Mouse (Mus musculus) heart, embryonic 15.5 days (tissue): ENCODE data around the gene Vps13c. TPM values are rescaled to one million over a fixed set of nuclear protein-coding genes. Genes with fewer than 3 reads are reported as not detected.

Experiments
- ATAC-seq: fragments of 200-750 bp; cut with Nextera tagmentation; replicated peaks from 2 replicates; pipeline ENCODE4 v1.8.0; 2017; ENCODE audit warnings: low read depth, moderate TSS enrichment; ENCODE audit not compliant: insufficient number of reproducible peaks, insufficient read depth, low FRiP score
- H3K27ac ChIP-seq: fragments of 300-500 bp; sonication (generic); 2 replicates; pipeline ENCODE4 v1.5.1; 2015; ENCODE audit warnings: mild to moderate bottlenecking, inconsistent platforms
- H3K27me3 ChIP-seq: fragments of 300-500 bp; sonication (generic); 2 replicates; pipeline ENCODE4 v1.6.1; 2015; ENCODE audit warnings: inconsistent platforms
- H3K36me3 ChIP-seq: fragments of 300-500 bp; sonication (generic); 2 replicates; pipeline ENCODE4 v1.6.1; 2015; ENCODE audit warnings: mild to moderate bottlenecking, inconsistent platforms
- H3K4me1 ChIP-seq: fragments of 300-500 bp; sonication (generic); replicated peaks from 2 replicates; pipeline ENCODE4 v1.6.1; 2015; ENCODE audit warnings: inconsistent platforms
- H3K4me2 ChIP-seq: fragments of 300-500 bp; sonication (generic); 2 replicates; pipeline ENCODE4 v1.6.1; 2015; ENCODE audit warnings: inconsistent platforms, mild to moderate bottlenecking, moderate library complexity
- H3K4me3 ChIP-seq: fragments of 300-500 bp; sonication (generic); 2 replicates; pipeline ENCODE4 v1.5.1; 2015; ENCODE audit warnings: mild to moderate bottlenecking, inconsistent platforms
- H3K9ac ChIP-seq: fragments of 300-500 bp; sonication (generic); 2 replicates; pipeline ENCODE4 v1.6.1; 2015; ENCODE audit warnings: mild to moderate bottlenecking, inconsistent platforms
- H3K9me3 ChIP-seq: fragments of 300-500 bp; sonication (generic); replicated peaks from 2 replicates; pipeline ENCODE4 v1.6.1; 2016; ENCODE audit warnings: inconsistent platforms
- WGBS: fragments of 180-500 bp; shearing (Covaris S2); methylation state at CpG from one replicate; pipeline ENCODE4 v1.1.7; 2015; ENCODE audit warnings: mixed read lengths; 5-methylcytosine and 5-hydroxymethylcytosine counted together
- polyA plus RNA-seq: library from polyadenylated mRNA; unstranded; fragments of >200 nt; fragmentation: Nextera tagmentation; extraction: Ambion mirVana; gene quantifications from 2 replicates; pipeline ENCODE4 v1.2.1, GENCODE M21; 2015

Vps13c gene
- polyA plus RNA-seq = 3.6 and 4.7 TPM in 2 replicates

DNA sequence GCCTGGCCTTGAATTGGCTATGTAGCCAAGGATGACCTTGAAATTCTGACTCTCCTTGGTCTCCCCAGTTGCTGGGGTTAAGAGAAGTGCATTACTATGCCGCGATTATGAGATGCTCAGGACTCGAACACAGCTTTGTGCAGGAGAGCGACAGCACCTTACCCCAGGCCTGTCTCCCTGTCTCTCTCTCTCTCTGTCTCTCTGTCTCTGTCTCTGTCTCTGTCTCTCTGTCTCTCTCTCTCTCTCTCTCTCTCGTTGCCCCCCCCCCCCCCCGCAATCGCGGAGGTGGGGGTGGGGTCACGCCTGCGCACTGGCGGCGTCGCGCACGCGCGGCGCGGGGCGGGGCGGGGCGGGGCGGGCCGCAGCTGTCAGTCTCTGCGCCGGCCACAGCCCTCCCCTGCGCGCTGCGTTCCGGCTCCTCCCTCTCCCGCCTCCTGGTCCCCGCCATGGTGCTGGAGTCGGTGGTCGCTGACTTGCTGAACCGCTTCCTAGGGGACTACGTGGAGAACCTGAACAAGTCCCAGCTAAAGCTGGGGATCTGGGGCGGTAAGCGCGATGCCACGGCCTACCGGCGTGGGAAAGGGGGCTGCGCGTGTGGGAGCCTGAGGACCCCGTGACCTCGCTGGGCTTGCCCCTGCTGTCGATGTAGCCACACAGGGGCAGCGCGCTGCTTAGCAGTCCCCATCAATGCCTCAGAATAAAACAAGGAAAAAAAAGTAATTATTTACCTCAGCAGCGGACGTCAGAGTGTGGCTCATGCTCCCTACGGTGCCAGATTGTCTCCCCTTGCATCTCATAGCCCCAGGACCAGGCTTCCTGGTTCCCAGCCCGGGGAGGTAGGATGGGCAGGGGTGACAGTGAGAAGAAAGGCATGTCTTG lies at the start of gene Vps13c:
Gene Vps13c, plus strand, starts transcription at position 416 of the 879 bp plus-strand sequence.
- WGBS = under 1% methylated on average over 41 of the region's 53 CpGs
- no peaks in the 10 kb centered on the region for H3K36me3 ChIP-seq
- peak; percentile 98 for ATAC-seq
- H3K9me3 ChIP-seq = no peaks in the 10 kb centered on the region
- H3K9ac ChIP-seq = peak within 1 kb of the TSS; percentile 77
- peak within 1 kb of the TSS; percentile 76 for H3K27ac ChIP-seq
- H3K4me3 ChIP-seq = peak within 1 kb of the TSS; percentile 94
- H3K4me1 ChIP-seq = peaks cover 15% of the 10 kb centered on the region; the same call in 1 of the 2 replicates
- H3K4me2 ChIP-seq = peak within 1 kb of the TSS; percentile 85
- no peaks in the 10 kb centered on the region for H3K27me3 ChIP-seq

DNA sequence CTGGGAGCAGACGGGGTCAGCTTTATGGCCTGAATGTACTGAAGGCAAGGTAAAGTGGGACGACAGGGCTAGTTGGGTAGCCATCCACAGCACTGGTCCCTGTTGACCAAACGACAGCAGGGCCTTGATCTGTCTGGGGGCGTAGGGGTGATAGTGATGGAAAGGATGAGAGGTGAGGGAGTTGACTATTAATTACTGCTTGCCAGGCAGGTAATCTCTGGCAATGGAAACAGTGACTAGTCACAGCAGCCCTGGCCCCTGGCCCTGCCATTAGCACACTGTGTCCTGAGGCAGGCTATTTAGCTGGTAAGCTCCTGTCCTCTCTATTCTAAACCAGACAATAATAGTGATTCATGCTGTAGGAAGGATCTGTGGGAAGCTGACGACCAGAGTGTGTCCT lies 47.8 kb upstream of the Vps13c start:
- Histone ChIP-seq H3K27ac (no peak overlapping the region), H3K36me3 (no peaks in the 10 kb centered on the region), H3K9ac (no peak overlapping the region), H3K4me2 (no peak overlapping the region), H3K4me3 (no peak overlapping the region), H3K9me3 (no peaks in the 10 kb centered on the region), H3K27me3 (0 out of 2 replicates have a peak, but pooled peaks cover 2% of the 10 kb centered on the region), H3K4me1 (peaks cover 11% of the 10 kb centered on the region)
- 82% methylated on average over 5 of the region's 5 CpGs for WGBS
- ATAC-seq = no peak

DNA sequence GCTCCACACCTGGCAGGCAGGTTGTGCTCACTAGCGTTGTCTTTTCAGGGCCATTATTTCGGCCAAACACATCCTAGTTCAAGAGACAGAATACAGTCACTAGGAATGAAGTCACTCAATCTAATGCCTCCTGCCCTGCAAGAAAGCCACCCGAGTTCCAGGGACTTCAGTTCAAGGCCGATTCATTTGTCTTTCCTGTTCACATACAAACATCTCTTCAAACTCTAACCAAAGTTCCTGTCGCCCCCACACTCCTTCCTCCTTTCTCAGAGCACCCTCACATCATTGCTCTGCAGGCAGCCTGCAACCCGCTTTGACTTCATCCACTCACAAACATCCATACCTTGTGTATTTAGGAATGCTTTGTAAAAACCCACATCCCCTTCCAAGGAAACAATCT lies 46.7 kb upstream of the Vps13c start:
- 72% methylated on average over 6 of the region's 6 CpGs for WGBS
- Histone ChIP-seq H3K4me1 (peaks cover 11% of the 10 kb centered on the region), H3K4me2 (no peak overlapping the region), H3K4me3 (no peak overlapping the region), H3K9ac (no peak overlapping the region), H3K27ac (no peak overlapping the region), H3K27me3 (0 out of 2 replicates have a peak, but pooled peaks cover 2% of the 10 kb centered on the region), H3K9me3 (no peaks in the 10 kb centered on the region), H3K36me3 (no peaks in the 10 kb centered on the region)
- ATAC-seq = no peak

DNA sequence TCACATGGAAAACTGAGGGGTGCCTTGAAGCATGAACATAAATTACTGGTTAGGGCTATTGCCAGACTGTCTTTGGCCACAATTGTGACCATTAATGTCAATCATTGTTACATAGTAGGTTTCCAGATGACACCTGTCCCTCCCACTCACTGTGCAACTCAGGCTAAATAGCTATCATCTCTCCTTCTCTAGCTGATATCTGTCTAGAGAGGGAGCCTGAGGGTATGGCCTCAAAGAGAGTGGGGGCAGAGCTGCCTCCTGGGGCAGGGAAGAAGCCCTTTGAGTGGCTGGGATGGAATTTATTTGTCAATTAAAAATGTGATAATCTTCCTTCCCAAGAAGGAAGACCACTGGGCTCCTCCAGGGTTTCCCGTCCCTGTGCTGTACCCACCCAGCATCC lies 46.0 kb upstream of the Vps13c start:
- WGBS = 75% methylated on average over 1 of the region's 1 CpGs
- Histone ChIP-seq H3K27ac (no peak overlapping the region), H3K4me3 (no peak overlapping the region), H3K9ac (no peak overlapping the region), H3K36me3 (no peaks in the 10 kb centered on the region), H3K4me2 (no peak overlapping the region), H3K4me1 (peaks cover 18% of the 10 kb centered on the region), H3K9me3 (no peaks in the 10 kb centered on the region), H3K27me3 (0 out of 2 replicates have a peak, but pooled peaks cover 2% of the 10 kb centered on the region)
- no peak for ATAC-seq

DNA sequence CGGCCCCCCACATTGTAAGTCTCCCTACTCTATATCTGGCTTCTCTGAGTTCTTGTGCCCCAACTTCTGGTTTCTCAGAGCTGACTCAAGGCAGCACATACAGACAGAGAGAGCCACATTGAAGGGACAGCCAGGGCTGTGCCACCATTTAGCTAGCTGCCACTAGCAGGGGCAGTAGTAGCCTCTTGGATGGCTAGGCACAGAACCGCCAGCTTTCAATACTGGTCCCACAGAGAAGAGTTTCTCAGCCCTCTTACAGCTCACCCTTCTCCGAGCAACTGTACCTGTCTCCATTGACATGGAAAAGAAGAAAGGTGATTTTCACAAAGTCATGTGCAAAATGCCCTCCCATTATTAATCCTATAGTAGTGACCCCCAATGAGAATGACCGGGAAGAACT lies 45.5 kb upstream of the Vps13c start:
- Histone ChIP-seq H3K9me3 (no peaks in the 10 kb centered on the region), H3K4me1 (peaks cover 23% of the 10 kb centered on the region), H3K27ac (no peak overlapping the region), H3K36me3 (no peaks in the 10 kb centered on the region), H3K27me3 (0 out of 2 replicates have a peak, but pooled peaks cover 2% of the 10 kb centered on the region), H3K9ac (no peak overlapping the region), H3K4me2 (no peak overlapping the region), H3K4me3 (no peak overlapping the region)
- ATAC-seq = no peak
- 87% methylated on average over 4 of the region's 4 CpGs for WGBS

DNA sequence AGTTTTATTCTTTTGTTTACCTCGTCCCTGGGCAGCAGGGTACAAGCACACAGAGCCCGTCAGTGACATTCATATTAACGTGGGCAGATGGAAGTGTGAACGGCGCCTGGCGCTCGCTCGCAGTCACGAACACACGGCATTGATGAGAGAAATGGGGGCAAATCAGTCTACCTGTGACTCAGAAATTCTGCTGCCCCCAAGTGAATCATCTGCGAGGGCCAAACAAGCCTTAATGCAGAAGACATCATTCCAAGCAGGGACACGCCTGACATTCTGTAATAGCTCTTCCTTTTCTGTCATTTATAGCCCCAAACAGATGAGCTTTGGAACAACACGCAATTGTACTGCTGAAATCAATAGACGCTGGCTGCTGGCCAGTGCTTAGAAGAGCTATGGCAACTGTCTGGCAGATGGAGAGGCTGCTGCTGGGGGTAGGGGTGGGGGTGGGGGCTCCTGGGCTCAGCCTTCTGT lies 45.0 kb upstream of the Vps13c start:
- Histone ChIP-seq H3K4me3 (no peak overlapping the region), H3K4me1 (peaks cover 23% of the 10 kb centered on the region), H3K9me3 (no peaks in the 10 kb centered on the region), H3K9ac (no peak overlapping the region), H3K27ac (no peak overlapping the region), H3K36me3 (no peaks in the 10 kb centered on the region), H3K4me2 (no peak overlapping the region), H3K27me3 (0 out of 2 replicates have a peak, but pooled peaks cover 2% of the 10 kb centered on the region)
- ATAC-seq = no peak
- 67% methylated on average over 14 of the region's 14 CpGs for WGBS

DNA sequence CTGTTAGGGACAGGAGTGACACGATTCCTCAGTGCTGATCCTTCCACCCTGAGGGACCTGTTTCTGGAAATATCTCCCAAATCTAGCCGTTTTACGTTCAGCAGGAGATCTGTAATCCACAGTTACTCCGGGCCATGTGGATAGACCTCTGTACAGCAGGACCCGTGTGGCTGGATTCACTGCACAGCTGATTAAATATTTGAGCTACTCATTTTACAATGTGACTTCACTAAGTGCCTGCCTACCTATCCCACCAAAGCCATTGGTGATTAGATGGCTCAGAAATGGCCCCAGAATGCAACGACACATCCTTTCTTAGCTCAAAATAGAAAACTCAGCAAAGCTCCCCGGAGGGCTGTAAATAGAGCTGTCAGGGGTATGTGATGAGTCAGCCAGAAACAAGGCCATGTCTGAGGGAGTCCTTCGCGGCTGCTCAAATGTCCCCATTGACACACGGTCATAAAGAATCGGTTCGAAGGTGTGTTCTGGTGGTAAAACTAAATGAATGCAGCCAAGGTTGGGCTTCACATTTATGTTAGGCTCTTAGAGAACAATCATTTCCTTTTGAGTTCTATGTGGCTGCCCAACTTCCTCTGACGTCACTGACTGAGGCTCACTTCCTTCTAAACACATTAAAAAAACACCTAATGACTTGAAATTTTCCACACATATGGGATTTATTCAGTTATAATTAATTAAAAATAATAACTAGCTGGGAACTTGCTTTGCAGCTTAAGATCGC lies 40.9 kb upstream of the Vps13c start:
- WGBS = 37% methylated on average over 14 of the region's 14 CpGs
- 0 out of 2 replicates have a peak overlapping the region, but pooled peaks have one; percentile 5 for H3K4me2 ChIP-seq
- 0 out of 2 replicates have a peak, but pooled peaks cover 4% of the 10 kb centered on the region for H3K27me3 ChIP-seq
- no peaks in the 10 kb centered on the region for H3K36me3 ChIP-seq
- H3K4me1 ChIP-seq = peaks cover 23% of the 10 kb centered on the region
- H3K4me3 ChIP-seq = no peak overlapping the region
- H3K27ac ChIP-seq = peak overlapping the region; percentile 31
- no peak; the same call in 1 of the 2 replicates for ATAC-seq
- H3K9ac ChIP-seq = no peak overlapping the region
- H3K9me3 ChIP-seq = no peaks in the 10 kb centered on the region

DNA sequence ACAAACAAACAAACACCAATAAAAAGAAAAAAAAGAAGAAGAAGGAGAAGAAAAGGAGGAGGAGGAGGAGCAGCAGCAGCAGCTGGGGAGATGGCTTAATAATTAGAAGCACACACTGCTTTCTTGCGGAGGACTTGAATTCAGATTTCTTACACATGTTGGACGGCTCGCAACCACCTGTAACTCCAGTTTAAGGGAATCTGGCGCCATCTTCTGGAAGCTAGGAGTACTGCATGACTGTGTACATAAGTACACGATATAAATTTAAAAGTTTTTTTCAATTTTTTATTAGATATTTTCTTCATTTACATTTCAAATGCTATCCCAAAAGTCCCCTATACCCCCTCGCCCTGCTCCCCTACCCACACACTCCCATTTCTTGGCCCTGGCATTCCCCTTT lies 38.0 kb upstream of the Vps13c start:
- Histone ChIP-seq H3K4me2 (no peak overlapping the region), H3K27me3 (0 out of 2 replicates have a peak, but pooled peaks cover 5% of the 10 kb centered on the region), H3K27ac (no peak overlapping the region), H3K4me3 (no peak overlapping the region), H3K4me1 (peaks cover 20% of the 10 kb centered on the region), H3K36me3 (no peaks in the 10 kb centered on the region), H3K9ac (no peak overlapping the region), H3K9me3 (no peaks in the 10 kb centered on the region)
- no peak for ATAC-seq
- 37% methylated on average over 6 of the region's 6 CpGs for WGBS

DNA sequence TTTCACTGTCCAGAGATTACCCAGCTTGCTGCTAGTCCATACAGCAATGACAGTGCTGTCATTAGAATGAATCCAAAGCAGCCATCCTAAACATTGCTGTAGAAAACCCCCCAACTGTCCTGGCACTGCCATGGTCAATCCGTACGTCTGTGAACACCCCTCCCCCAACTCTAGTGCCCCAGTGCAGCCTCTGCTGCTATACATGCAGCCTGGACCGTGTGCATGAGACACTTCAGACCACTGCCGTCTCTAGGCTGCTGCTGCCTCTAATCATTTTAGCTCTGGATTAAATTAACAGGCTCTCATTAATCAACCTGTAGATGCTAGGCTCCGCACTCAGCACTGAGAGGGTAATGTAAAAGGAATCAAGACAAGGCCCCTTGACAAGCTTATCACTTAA lies 33.2 kb upstream of the Vps13c start:
- H3K27ac ChIP-seq = peak overlapping the region; percentile 32
- no peak overlapping the region for H3K9ac ChIP-seq
- ATAC-seq = peak; percentile 50; the same call in 1 of the 2 replicates

DNA sequence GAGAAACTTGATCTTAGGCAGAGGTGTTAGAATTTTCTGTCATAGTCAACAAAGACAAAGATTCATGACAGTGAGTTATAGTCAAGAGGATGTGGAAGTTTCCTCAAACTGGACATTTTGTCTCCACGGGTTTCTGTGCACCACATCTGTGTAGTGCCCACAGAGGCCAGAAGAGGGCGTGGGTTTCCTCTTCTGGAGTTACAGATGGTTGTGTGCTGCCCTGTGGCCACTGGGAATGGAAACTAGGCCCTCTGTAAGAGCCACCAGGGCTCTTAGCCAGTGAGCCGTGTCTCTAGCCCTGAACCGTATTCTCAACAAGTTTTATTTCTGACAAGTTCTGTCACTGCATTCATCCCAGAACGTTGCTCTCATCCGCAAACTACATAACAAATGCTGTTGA lies 29.7 kb upstream of the Vps13c start:
- ATAC-seq = no peak
- H3K4me2 ChIP-seq = no peak overlapping the region
- no peak overlapping the region for H3K4me3 ChIP-seq
- H3K9ac ChIP-seq = no peak overlapping the region
- no peak overlapping the region for H3K27ac ChIP-seq
- H3K9me3 ChIP-seq = no peaks in the 10 kb centered on the region
- WGBS = 65% methylated on average over 6 of the region's 6 CpGs
- H3K4me1 ChIP-seq = peaks cover 29% of the 10 kb centered on the region
- H3K27me3 ChIP-seq = no peaks in the 10 kb centered on the region
- no peaks in the 10 kb centered on the region for H3K36me3 ChIP-seq

More for the DNA sequence above, 33.2 kb upstream of the Vps13c start:
- H3K4me1 ChIP-seq = peaks cover 14% of the 10 kb centered on the region
- no peaks in the 10 kb centered on the region for H3K9me3 ChIP-seq
- peak overlapping the region; percentile 17 for H3K4me2 ChIP-seq
- WGBS = 23% methylated on average over 5 of the region's 5 CpGs
- no peak overlapping the region for H3K4me3 ChIP-seq
- H3K27me3 ChIP-seq = 0 out of 2 replicates have a peak, but pooled peaks cover 5% of the 10 kb centered on the region
- no peaks in the 10 kb centered on the region for H3K36me3 ChIP-seq

DNA sequence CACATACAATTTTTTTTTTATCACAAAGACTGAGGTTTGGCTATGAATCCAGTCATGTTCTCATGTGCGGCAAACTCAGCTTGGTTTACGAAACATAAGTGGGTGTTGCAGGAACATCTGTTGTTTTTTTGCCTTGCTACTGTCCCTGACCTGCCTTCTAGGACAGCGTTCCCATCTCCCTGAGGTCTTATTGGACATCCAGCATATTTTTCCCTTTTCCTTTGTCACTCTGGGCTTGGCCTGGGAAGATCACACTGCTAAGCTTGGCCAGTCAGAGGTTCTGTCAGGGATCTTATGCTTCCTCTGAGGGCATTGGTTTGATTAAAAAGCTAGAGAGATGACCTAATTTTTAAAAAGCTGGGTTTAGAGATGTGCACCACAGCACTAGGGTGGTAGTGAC lies 29.1 kb upstream of the Vps13c start:
- no peak overlapping the region for H3K27ac ChIP-seq
- H3K4me3 ChIP-seq = no peak overlapping the region
- no peaks in the 10 kb centered on the region for H3K9me3 ChIP-seq
- 86% methylated on average over 3 of the region's 3 CpGs for WGBS
- peaks cover 29% of the 10 kb centered on the region for H3K4me1 ChIP-seq
- ATAC-seq = no peak
- no peak overlapping the region for H3K9ac ChIP-seq
- no peaks in the 10 kb centered on the region for H3K27me3 ChIP-seq
- H3K4me2 ChIP-seq = no peak overlapping the region
- no peaks in the 10 kb centered on the region for H3K36me3 ChIP-seq
